Mouse (Mus musculus): ENCODE results near the gene Me3. TPM values are rescaled to one million over a fixed set of nuclear protein-coding genes. Genes with fewer than 3 reads are reported as not detected.
A peak's percentile ranks its signal among the peaks of the same experiment; 100 is the strongest.

Me3 gene
- polyA plus RNA-seq, 1 experiment from 2014 or later, result 12.1 TPM

- no peak for TF ChIP-seq CTCF (IDR thresholded peaks at IDR 0.05)
- DNase-seq (ENCODE audit: low read depth, low spot score) (peak; percentile 48), ATAC-seq (peak; percentile 75)
- H3K27me3 ChIP-seq, result no peaks in the 10 kb centered on the region
- CTCF ChIA-PET, result interaction anchor here (1.4 kb wide), 1 partner anchor 10 kb away, joined by 4 read pairs; no protein-coding TSS in a partner anchor
- in situ Hi-C loops (cut with MboI; ENCODE audit: low pct_unique_long_range_greater_than_20kb), result no loop called here
- POLR2A ChIA-PET, result no interaction called here
These were observed 32.0 kb downstream of the Me3 start for GRCm38 (mm10) chr7:89664197-89664596.

GRCm38 (mm10) chr7:89666361-89666760, 34.2 kb downstream of the Me3 start:
- CTCF ChIA-PET, result interaction anchor here (1.1 kb wide), 2 partner anchors 52 to 147 kb away, joined by 3 read pairs; no protein-coding TSS in a partner anchor
- DNase-seq (ENCODE audit: low read depth, low spot score) (no peak), ATAC-seq (no peak)
- in situ Hi-C loops (cut with MboI; ENCODE audit: low pct_unique_long_range_greater_than_20kb), result no loop called here
- POLR2A ChIA-PET, result interaction anchor here (0.6 to 0.9 kb wide), 2 partner anchors 17 to 26 kb away, joined by 3 read pairs; no protein-coding TSS in a partner anchor
- no peak for TF ChIP-seq CTCF (IDR thresholded peaks at IDR 0.05)
- H3K27me3 ChIP-seq, result no peaks in the 10 kb centered on the region

- H3K27me3 ChIP-seq, result no peaks in the 10 kb centered on the region
- in situ Hi-C loops (cut with MboI; ENCODE audit: low pct_unique_long_range_greater_than_20kb), result no loop called here
- ATAC-seq (no peak), DNase-seq (ENCODE audit: low read depth, low spot score) (no peak)
- CTCF ChIA-PET, result interaction anchor here (1.1 kb wide), 1 partner anchor 148 kb away, joined by 3 read pairs; no protein-coding TSS in a partner anchor
- POLR2A ChIA-PET, result no interaction called here
- TF ChIP-seq CTCF (IDR thresholded peaks at IDR 0.05), result no peak
These were observed 35.4 kb downstream of the Me3 start for GRCm38 (mm10) chr7:89667570-89667969.

- no peak for ATAC-seq
- no peak for DNase-seq (ENCODE audit: low read depth, low spot score)
- in situ Hi-C loops (cut with MboI; ENCODE audit: low pct_unique_long_range_greater_than_20kb), result no loop called here
- POLR2A ChIA-PET, result interaction anchor here (1.1 kb wide), 1 partner anchor 163 kb away, joined by 3 read pairs; no protein-coding TSS in a partner anchor
- H3K27me3 ChIP-seq, result no peaks in the 10 kb centered on the region
- TF ChIP-seq CTCF (IDR thresholded peaks at IDR 0.05), result no peak
- CTCF ChIA-PET, result interaction anchor here (1.6 kb wide), 1 partner anchor 111 kb away, joined by 3 read pairs; no protein-coding TSS in a partner anchor
These were observed 37.3 kb downstream of the Me3 start for GRCm38 (mm10) chr7:89669461-89669860.

- POLR2A ChIA-PET, result interaction anchor here (0.7 kb wide), 2 partner anchors 37 to 127 kb away, joined by 7 to 15 read pairs; no protein-coding TSS in a partner anchor
- no peaks in the 10 kb centered on the region for H3K27me3 ChIP-seq
- TF ChIP-seq CTCF (IDR thresholded peaks at IDR 0.05), result no peak
- CTCF ChIA-PET, result interaction anchor here (0.6 to 1.6 kb wide), 2 partner anchors 13 to 56 kb away, joined by 3 read pairs; no protein-coding TSS in a partner anchor
- ATAC-seq (no peak), DNase-seq (ENCODE audit: low read depth, low spot score) (no peak)
- in situ Hi-C loops (cut with MboI; ENCODE audit: low pct_unique_long_range_greater_than_20kb), result no loop called here
These were observed 39.1 kb downstream of the Me3 start for GRCm38 (mm10) chr7:89671104-89671831.

GRCm38 (mm10) chr7:89676176-89676575, 44.0 kb downstream of the Me3 start:
- POLR2A ChIA-PET, result interaction anchor here (0.7 to 0.9 kb wide), 2 partner anchors 14 to 541 kb away, joined by 3 read pairs; no protein-coding TSS in a partner anchor
- DNase-seq (ENCODE audit: low read depth, low spot score), result no peak
- in situ Hi-C loops (cut with MboI; ENCODE audit: low pct_unique_long_range_greater_than_20kb), result no loop called here
- TF ChIP-seq CTCF (IDR thresholded peaks at IDR 0.05), result no peak
- ATAC-seq, result no peak
- no peaks in the 10 kb centered on the region for H3K27me3 ChIP-seq
- CTCF ChIA-PET, result interaction anchor here (1.2 kb wide), 1 partner anchor 15 kb away, joined by 3 read pairs; no protein-coding TSS in a partner anchor

- POLR2A ChIA-PET, result interaction anchor here (1.8 kb wide), 1 partner anchor 160 kb away, joined by 4 read pairs; no protein-coding TSS in a partner anchor
- DNase-seq (ENCODE audit: low read depth, low spot score) (no peak), ATAC-seq (no peak)
- no peaks in the 10 kb centered on the region for H3K27me3 ChIP-seq
- in situ Hi-C loops (cut with MboI; ENCODE audit: low pct_unique_long_range_greater_than_20kb), result no loop called here
- TF ChIP-seq CTCF (IDR thresholded peaks at IDR 0.05), result no peak
- CTCF ChIA-PET, result interaction anchor here (1.2 to 1.4 kb wide), 2 partner anchors 36 to 167 kb away, joined by 3 read pairs; no protein-coding TSS in a partner anchor
These were observed 45.7 kb downstream of the Me3 start for GRCm38 (mm10) chr7:89677850-89678249.

GRCm38 (mm10) chr7:89678719-89679118, 46.5 kb downstream of the Me3 start:
- POLR2A ChIA-PET, result no interaction called here
- DNase-seq (ENCODE audit: low read depth, low spot score), result no peak
- ATAC-seq, result no peak
- H3K27me3 ChIP-seq, result no peaks in the 10 kb centered on the region
- TF ChIP-seq CTCF (IDR thresholded peaks at IDR 0.05), result no peak
- in situ Hi-C loops (cut with MboI; ENCODE audit: low pct_unique_long_range_greater_than_20kb), result no loop called here
- CTCF ChIA-PET, result no interaction called here

- DNase-seq (ENCODE audit: low read depth, low spot score) (no peak), ATAC-seq (no peak)
- no peaks in the 10 kb centered on the region for H3K27me3 ChIP-seq
- CTCF ChIA-PET, result no interaction called here
- in situ Hi-C loops (cut with MboI; ENCODE audit: low pct_unique_long_range_greater_than_20kb), result no loop called here
- POLR2A ChIA-PET, result no interaction called here
- TF ChIP-seq CTCF (IDR thresholded peaks at IDR 0.05), result no peak
These were observed 46.9 kb downstream of the Me3 start for GRCm38 (mm10) chr7:89679139-89679538.

GRCm38 (mm10) chr7:89679621-89680140, 47.5 kb downstream of the Me3 start:
- CTCF ChIA-PET, result interaction anchor here (1.2 kb wide), 1 partner anchor 9 kb away, joined by 3 read pairs; no protein-coding TSS in a partner anchor
- TF ChIP-seq CTCF (IDR thresholded peaks at IDR 0.05), result no peak
- ATAC-seq (no peak), DNase-seq (ENCODE audit: low read depth, low spot score) (no peak)
- POLR2A ChIA-PET, result no interaction called here
- in situ Hi-C loops (cut with MboI; ENCODE audit: low pct_unique_long_range_greater_than_20kb), result no loop called here
- H3K27me3 ChIP-seq, result no peaks in the 10 kb centered on the region

GRCm38 (mm10) chr7:89680891-89681290, 48.7 kb downstream of the Me3 start:
- CTCF ChIA-PET, result interaction anchor here (1.2 kb wide), 1 partner anchor 8 kb away, joined by 3 read pairs; no protein-coding TSS in a partner anchor
- POLR2A ChIA-PET, result no interaction called here
- in situ Hi-C loops (cut with MboI; ENCODE audit: low pct_unique_long_range_greater_than_20kb), result no loop called here
- H3K27me3 ChIP-seq, result no peaks in the 10 kb centered on the region
- no peak for TF ChIP-seq CTCF (IDR thresholded peaks at IDR 0.05)
- no peak for ATAC-seq
- DNase-seq (ENCODE audit: low read depth, low spot score), result no peak

Measured in Patski (cell line).